Mouse (Mus musculus): ENCODE measurements at regions not wholly inside any gene's neighbourhood (a gene's known extent, or its start where the extent isn't known, plus 50 kb on each side); places are given as distances from the start of the nearest gene placed in this dataset.

DNA sequence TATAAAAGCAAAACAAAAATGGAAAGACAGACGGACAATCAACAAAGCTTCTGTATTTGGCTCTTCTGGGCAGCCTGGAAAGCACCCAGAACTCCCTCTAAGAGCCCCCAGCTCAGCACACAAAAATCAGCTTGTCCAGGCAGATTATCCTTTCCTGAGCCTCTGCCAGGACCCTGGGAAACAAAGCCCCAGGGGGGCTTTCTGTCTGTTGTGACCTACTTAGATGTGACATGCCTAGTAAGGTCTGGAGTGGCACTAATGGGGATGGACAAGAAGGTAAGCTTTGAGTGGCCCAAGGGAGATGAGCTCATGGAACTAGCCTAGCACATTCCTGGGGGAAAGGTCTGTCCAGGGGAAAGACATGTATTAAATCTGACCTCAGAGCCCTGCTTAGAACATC is 160.5 kb upstream of the Srrm4 start:
- no peak for TF ChIP-seq POLR2A (IDR thresholded peaks at IDR 0.05; ENCODE audit: borderline replicate concordance, extremely low read depth, insufficient read depth, insufficient read length)
- Histone ChIP-seq H3K9ac (ENCODE audit: low read depth, low read length, severe bottlenecking) (no peak overlapping the region), H3K36me3 (ENCODE audit: control insufficient read depth, insufficient read depth, low read length) (no peaks in the 10 kb centered on the region), H3K4me1 (ENCODE audit: control insufficient read depth, insufficient read depth, low read length) (no peaks in the 10 kb centered on the region), H3K27ac (replicated peaks; ENCODE audit: low read depth, low read length) (no peak overlapping the region), H3K4me2 (replicated peaks; ENCODE audit: low read depth, low read length, severe bottlenecking) (no peak overlapping the region), H3K4me3 (replicated peaks; ENCODE audit: low read length) (no peak overlapping the region), H3K9me3 (ENCODE audit: control insufficient read depth, low read length) (no peaks in the 10 kb centered on the region), H3K27me3 (ENCODE audit: control insufficient read depth, insufficient read depth, low read length) (no peaks in the 10 kb centered on the region)
- DNase-seq (ENCODE audit: low spot score) = no peak
- no peak for ATAC-seq (ENCODE audit: low FRiP score, low read depth)
- WGBS = 56% methylated on average over 1 of the region's 1 CpGs

DNA sequence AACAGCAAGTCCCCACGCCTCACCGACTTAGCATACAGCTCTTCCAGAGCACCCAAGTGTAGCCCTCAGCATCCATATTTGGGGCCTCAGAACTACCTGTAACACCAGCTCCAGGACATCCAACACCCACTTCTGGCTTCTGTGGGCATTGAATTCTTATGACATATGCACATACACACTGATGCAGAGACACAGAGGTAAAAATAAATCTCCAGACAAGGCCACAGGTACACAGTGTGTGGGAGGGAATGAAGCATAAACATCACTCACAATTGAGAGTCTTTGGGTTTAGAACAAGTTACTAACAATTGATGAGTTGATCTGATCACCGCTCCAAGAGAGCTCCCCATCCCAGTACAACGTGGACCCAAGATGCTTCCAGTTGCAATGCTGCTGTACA is 154.2 kb upstream of the Srrm4 start:
- no peaks in the 10 kb centered on the region for H3K27me3 ChIP-seq (ENCODE audit: control insufficient read depth, insufficient read depth, low read length)

DNA sequence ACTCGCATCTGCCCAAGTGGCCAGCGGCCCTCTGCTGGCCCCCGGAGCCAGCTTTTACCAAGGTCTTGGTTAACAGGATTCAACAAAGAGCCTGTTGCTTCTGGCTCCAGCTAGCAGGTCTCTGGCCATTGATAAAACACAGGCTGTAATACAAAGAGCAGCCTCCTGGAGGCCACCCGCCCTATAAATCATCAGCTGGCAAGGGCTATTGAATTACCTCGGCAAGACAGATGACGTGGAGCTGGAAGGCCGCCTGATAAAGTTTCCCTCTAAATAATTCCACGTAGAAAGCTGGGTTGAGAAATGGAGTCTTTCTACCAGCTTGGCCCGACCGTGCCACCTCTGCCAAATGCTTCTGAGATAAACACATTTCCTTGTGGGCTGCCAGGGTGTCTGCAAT is 152.8 kb upstream of the Srrm4 start:
- Histone ChIP-seq H3K9ac (ENCODE audit: low read depth, low read length, severe bottlenecking) (no peak overlapping the region), H3K4me2 (replicated peaks; ENCODE audit: low read depth, low read length, severe bottlenecking) (no peak overlapping the region), H3K36me3 (ENCODE audit: control insufficient read depth, insufficient read depth, low read length) (no peaks in the 10 kb centered on the region), H3K4me3 (replicated peaks; ENCODE audit: low read length) (no peak overlapping the region), H3K9me3 (ENCODE audit: control insufficient read depth, low read length) (no peaks in the 10 kb centered on the region), H3K27me3 (ENCODE audit: control insufficient read depth, insufficient read depth, low read length) (no peaks in the 10 kb centered on the region), H3K4me1 (ENCODE audit: control insufficient read depth, insufficient read depth, low read length) (no peaks in the 10 kb centered on the region), H3K27ac (replicated peaks; ENCODE audit: low read depth, low read length) (no peak overlapping the region)
- no peak for ATAC-seq (ENCODE audit: low FRiP score, low read depth)
- DNase-seq (ENCODE audit: low spot score) = no peak
- 20% methylated on average over 10 of the region's 10 CpGs for WGBS
- no peak for TF ChIP-seq POLR2A (IDR thresholded peaks at IDR 0.05; ENCODE audit: borderline replicate concordance, extremely low read depth, insufficient read depth, insufficient read length)

More for the DNA sequence above, 154.2 kb upstream of the Srrm4 start:
- ATAC-seq (ENCODE audit: low FRiP score, low read depth) (no peak), DNase-seq (ENCODE audit: low spot score) (no peak)
- no peak overlapping the region for H3K27ac ChIP-seq (replicated peaks; ENCODE audit: low read depth, low read length)
- H3K36me3 ChIP-seq (ENCODE audit: control insufficient read depth, insufficient read depth, low read length) = no peaks in the 10 kb centered on the region
- no peaks in the 10 kb centered on the region for H3K4me1 ChIP-seq (ENCODE audit: control insufficient read depth, insufficient read depth, low read length)
- H3K4me2 ChIP-seq (replicated peaks; ENCODE audit: low read depth, low read length, severe bottlenecking) = no peak overlapping the region
- no peak overlapping the region for H3K4me3 ChIP-seq (replicated peaks; ENCODE audit: low read length)
- no peak for TF ChIP-seq POLR2A (IDR thresholded peaks at IDR 0.05; ENCODE audit: borderline replicate concordance, extremely low read depth, insufficient read depth, insufficient read length)
- H3K9ac ChIP-seq (ENCODE audit: low read depth, low read length, severe bottlenecking) = no peak overlapping the region
- WGBS = 85% methylated on average over 4 of the region's 4 CpGs
- H3K9me3 ChIP-seq (ENCODE audit: control insufficient read depth, low read length) = no peaks in the 10 kb centered on the region

DNA sequence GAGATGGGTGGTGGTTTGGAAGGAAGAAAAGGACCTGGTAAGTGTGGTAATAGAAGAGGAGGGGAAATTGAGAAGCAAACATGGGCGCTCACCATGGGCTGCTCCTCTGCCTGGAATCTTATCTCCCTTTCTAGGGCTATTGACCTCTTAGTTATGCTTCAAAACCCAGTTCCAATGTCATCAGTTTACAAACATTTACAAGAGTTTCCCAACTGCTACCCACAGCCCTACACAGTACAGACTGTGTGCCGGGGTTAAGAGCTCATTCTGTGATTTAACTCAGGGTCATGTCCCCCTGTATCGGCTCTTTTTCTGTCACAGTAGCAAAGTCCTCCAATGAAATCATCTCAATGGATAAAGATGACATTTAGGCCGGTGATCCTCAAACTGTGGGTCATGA is 144.0 kb upstream of the Srrm4 start:
- Histone ChIP-seq H3K9me3 (ENCODE audit: control insufficient read depth, low read length) (no peaks in the 10 kb centered on the region; the same call in 1 of the 2 replicates), H3K4me1 (ENCODE audit: control insufficient read depth, insufficient read depth, low read length) (no peaks in the 10 kb centered on the region), H3K9ac (ENCODE audit: low read depth, low read length, severe bottlenecking) (no peak overlapping the region), H3K27me3 (ENCODE audit: control insufficient read depth, insufficient read depth, low read length) (no peaks in the 10 kb centered on the region), H3K27ac (replicated peaks; ENCODE audit: low read depth, low read length) (no peak overlapping the region), H3K36me3 (ENCODE audit: control insufficient read depth, insufficient read depth, low read length) (no peaks in the 10 kb centered on the region), H3K4me3 (replicated peaks; ENCODE audit: low read length) (no peak overlapping the region), H3K4me2 (replicated peaks; ENCODE audit: low read depth, low read length, severe bottlenecking) (no peak overlapping the region)
- ATAC-seq (ENCODE audit: low FRiP score, low read depth) = no peak
- DNase-seq (ENCODE audit: low spot score) = no peak
- WGBS = 76% methylated on average over 4 of the region's 4 CpGs
- TF ChIP-seq POLR2A (IDR thresholded peaks at IDR 0.05; ENCODE audit: borderline replicate concordance, extremely low read depth, insufficient read depth, insufficient read length) = no peak

DNA sequence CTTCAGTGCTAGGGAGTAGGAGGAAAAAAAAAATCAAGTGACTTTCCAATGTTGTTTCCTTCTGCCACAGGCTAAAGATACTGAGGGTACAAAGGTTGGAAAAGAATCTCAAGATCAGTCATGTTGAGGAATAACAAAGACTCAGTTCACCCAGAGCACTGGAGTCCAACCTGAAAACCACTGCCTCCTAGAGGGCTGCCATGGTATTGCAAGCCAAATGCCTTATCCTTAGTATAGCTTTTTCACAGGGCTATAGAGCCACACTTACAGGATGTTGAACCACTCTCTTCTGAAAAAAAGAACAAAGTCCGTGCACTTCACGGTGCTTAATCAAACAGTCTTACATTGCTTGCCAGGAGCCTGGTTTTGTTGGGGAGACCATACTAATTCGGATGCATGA is 139.9 kb upstream of the Srrm4 start:
- H3K4me2 ChIP-seq (replicated peaks; ENCODE audit: low read depth, low read length, severe bottlenecking) = no peak overlapping the region
- 92% methylated on average over 3 of the region's 3 CpGs for WGBS
- no peak for TF ChIP-seq POLR2A (IDR thresholded peaks at IDR 0.05; ENCODE audit: borderline replicate concordance, extremely low read depth, insufficient read depth, insufficient read length)
- no peak for DNase-seq (ENCODE audit: low spot score)
- H3K4me1 ChIP-seq (ENCODE audit: control insufficient read depth, insufficient read depth, low read length) = no peaks in the 10 kb centered on the region
- no peak for ATAC-seq (ENCODE audit: low FRiP score, low read depth)
- H3K36me3 ChIP-seq (ENCODE audit: control insufficient read depth, insufficient read depth, low read length) = no peaks in the 10 kb centered on the region
- no peak overlapping the region for H3K4me3 ChIP-seq (replicated peaks; ENCODE audit: low read length)
- H3K9me3 ChIP-seq (ENCODE audit: control insufficient read depth, low read length) = no peaks in the 10 kb centered on the region; the same call in 1 of the 2 replicates
- no peak overlapping the region for H3K27ac ChIP-seq (replicated peaks; ENCODE audit: low read depth, low read length)
- no peak overlapping the region for H3K9ac ChIP-seq (ENCODE audit: low read depth, low read length, severe bottlenecking)
- no peaks in the 10 kb centered on the region for H3K27me3 ChIP-seq (ENCODE audit: control insufficient read depth, insufficient read depth, low read length)

DNA sequence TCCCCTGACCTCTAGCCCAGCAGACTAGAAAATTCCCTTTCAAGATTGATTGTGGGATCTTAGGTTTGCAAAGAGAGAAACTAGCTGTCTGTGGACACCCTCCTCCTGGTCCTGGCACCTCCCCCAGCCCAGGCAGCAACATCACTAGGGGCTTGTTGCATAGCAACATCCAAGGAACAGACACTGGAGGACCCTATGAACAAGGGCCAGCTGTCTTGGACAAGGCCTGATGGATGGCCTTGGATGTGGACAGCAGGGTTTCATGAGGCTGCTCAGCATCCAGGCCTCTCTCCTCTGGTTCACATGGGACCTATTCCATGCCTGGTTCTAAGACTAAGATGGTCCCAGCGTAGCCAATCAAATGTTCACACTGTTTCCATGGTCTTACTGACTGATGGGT is 127.6 kb upstream of the Srrm4 start:
- ATAC-seq (ENCODE audit: low FRiP score, low read depth) = no peak
- no peaks in the 10 kb centered on the region for H3K36me3 ChIP-seq (ENCODE audit: control insufficient read depth, insufficient read depth, low read length)
- TF ChIP-seq POLR2A (IDR thresholded peaks at IDR 0.05; ENCODE audit: borderline replicate concordance, extremely low read depth, insufficient read depth, insufficient read length) = no peak
- no peak overlapping the region for H3K4me3 ChIP-seq (replicated peaks; ENCODE audit: low read length)
- no peak for DNase-seq (ENCODE audit: low spot score)
- no peaks in the 10 kb centered on the region for H3K27me3 ChIP-seq (ENCODE audit: control insufficient read depth, insufficient read depth, low read length)
- no peaks in the 10 kb centered on the region for H3K9me3 ChIP-seq (ENCODE audit: control insufficient read depth, low read length)
- H3K4me2 ChIP-seq (replicated peaks; ENCODE audit: low read depth, low read length, severe bottlenecking) = no peak overlapping the region
- no peaks in the 10 kb centered on the region for H3K4me1 ChIP-seq (ENCODE audit: control insufficient read depth, insufficient read depth, low read length)
- WGBS = 85% methylated on average over 1 of the region's 1 CpGs
- H3K27ac ChIP-seq (replicated peaks; ENCODE audit: low read depth, low read length) = no peak overlapping the region
- no peak overlapping the region for H3K9ac ChIP-seq (ENCODE audit: low read depth, low read length, severe bottlenecking)

Measured in limb, embryonic 14.5 days (tissue).